Mouse (Mus musculus): ENCODE results near the gene Gm20388. TPM values are rescaled to one million over a fixed set of nuclear protein-coding genes. Genes with fewer than 3 reads are reported as not detected.

The Gm20388 gene
- polyA plus RNA-seq, 1 experiment from 2014 or later, result not detected

DNA sequence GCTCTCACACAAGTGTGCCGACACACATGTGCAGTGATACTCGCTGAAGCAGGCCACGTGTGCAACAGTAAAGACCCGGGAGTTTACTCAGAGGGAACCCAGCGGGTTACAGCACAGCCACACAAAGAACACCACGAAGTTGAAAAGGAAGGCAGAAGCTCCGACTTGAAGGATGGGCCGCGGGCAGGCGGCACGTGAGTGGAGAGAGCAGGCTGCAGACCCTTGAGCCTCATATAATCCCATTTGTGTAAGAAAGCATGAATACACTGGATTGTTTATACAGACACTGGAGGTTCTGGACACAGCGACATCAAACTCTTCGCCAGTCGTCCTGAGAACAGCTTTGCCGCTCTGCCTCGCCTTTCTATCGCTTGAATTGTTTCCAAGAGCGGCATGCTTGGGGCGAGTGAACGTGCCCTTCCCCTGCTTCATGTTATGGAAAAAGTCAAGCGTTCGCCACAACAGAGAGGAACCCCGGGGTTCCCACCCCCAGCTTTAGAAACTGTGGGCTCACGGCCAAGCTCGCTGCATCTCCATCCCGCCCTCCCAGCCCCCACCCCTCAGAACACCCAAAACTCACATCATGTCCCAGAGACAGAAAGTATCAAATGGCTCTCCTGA, 1569.9 kb downstream of the Gm20388 start:
- Histone ChIP-seq H3K4me2 (ENCODE audit: low read depth, severe bottlenecking) (no peak overlapping the region), H3K4me1 (ENCODE audit: control insufficient read depth, insufficient read depth, low read length) (peaks cover 24% of the 10 kb centered on the region), H3K4me3 (ENCODE audit: low read depth, low read length) (no peak overlapping the region), H3K36me3 (ENCODE audit: control insufficient read depth, insufficient read depth, low read length) (no peaks in the 10 kb centered on the region), H3K9me3 (ENCODE audit: control insufficient read depth, low read length) (no peaks in the 10 kb centered on the region), H3K9ac (ENCODE audit: low read length) (no peak overlapping the region), H3K27me3 (ENCODE audit: control insufficient read depth, insufficient read depth, low read length) (no peaks in the 10 kb centered on the region), H3K27ac (replicated peaks; ENCODE audit: low read depth, low read length) (no peak overlapping the region)
- ATAC-seq (ENCODE audit: insufficient number of reproducible peaks, low FRiP score, low TSS enrichment, low read depth), result no peak
- no peak for DNase-seq (ENCODE audit: low spot score)
- 83% methylated on average over 26 of the region's 26 CpGs for WGBS

DNA sequence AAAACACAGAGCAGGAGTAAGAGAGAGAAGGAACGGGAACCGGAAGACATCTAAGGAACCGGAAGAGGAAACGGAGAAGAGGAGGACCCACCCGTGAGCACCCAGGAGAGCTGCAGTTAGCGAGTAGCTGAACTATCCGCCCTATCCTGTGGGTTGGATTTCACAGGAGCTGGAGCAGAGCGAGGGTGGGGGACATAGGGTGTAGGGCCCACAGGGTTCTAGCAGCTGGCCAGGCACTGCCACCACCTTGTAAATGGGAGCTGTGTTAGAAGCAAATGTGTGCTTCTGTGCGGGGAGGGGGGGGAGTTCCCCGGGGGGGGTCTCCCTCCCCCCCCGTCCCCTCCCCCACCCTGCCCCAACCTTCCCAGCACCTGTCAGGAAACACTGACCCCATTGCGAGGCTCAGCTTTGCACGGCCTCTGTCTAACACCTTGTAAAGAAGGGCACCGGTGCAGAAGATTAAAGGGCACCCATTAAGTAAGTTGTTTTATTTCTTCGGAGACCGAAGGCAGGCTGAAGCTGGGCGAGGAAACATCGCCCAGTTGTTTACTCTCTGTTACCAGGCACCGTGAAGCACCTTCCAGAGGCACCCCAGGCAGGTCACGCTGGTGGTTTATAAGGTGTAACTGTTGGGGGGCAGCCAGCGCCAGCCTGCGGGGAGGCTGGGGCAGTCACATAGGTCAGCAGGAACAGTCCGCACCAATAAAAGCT, 1573.6 kb downstream of the Gm20388 start:
- 32% methylated on average over 23 of the region's 23 CpGs for WGBS
- Histone ChIP-seq H3K36me3 (ENCODE audit: control insufficient read depth, insufficient read depth, low read length) (no peaks in the 10 kb centered on the region), H3K9me3 (ENCODE audit: control insufficient read depth, low read length) (no peaks in the 10 kb centered on the region), H3K9ac (ENCODE audit: low read length) (no peak overlapping the region), H3K27ac (replicated peaks; ENCODE audit: low read depth, low read length) (no peak overlapping the region), H3K4me3 (ENCODE audit: low read depth, low read length) (no peak overlapping the region), H3K27me3 (ENCODE audit: control insufficient read depth, insufficient read depth, low read length) (no peaks in the 10 kb centered on the region), H3K4me1 (ENCODE audit: control insufficient read depth, insufficient read depth, low read length) (peaks cover 15% of the 10 kb centered on the region; the same call in 1 of the 2 replicates), H3K4me2 (ENCODE audit: low read depth, severe bottlenecking) (peak overlapping the region; percentile 16; the same call in 1 of the 2 replicates)
- DNase-seq (ENCODE audit: low spot score), result peak; percentile 51
- ATAC-seq (ENCODE audit: insufficient number of reproducible peaks, low FRiP score, low TSS enrichment, low read depth), result peak; percentile 60

DNA sequence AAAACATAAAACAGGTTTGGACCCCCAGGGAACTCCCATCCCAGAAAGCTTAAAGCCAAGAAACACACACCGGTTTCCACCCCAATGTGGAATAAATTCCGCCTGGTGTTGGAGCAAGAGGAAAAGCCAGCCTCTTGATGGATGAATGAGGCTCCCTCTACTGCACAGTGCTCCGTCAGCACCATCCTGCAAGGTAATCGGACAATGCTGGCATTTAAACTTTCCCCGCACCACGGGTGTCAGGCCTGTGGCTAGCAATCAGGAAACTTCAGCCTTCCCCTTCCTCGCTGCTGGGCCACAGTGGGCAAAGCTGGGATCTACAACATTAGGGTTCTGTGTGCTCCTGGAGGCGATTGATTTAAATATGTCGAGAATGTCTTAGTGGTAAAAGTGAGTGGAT, 1581.0 kb downstream of the Gm20388 start:
- ATAC-seq (ENCODE audit: insufficient number of reproducible peaks, low FRiP score, low TSS enrichment, low read depth), result no peak
- DNase-seq (ENCODE audit: low spot score), result no peak
- Histone ChIP-seq H3K27ac (replicated peaks; ENCODE audit: low read depth, low read length) (no peak overlapping the region; the same call in 1 of the 2 replicates), H3K4me3 (ENCODE audit: low read depth, low read length) (no peak overlapping the region), H3K36me3 (ENCODE audit: control insufficient read depth, insufficient read depth, low read length) (no peaks in the 10 kb centered on the region), H3K4me1 (ENCODE audit: control insufficient read depth, insufficient read depth, low read length) (peaks cover 5% of the 10 kb centered on the region; the same call in 1 of the 2 replicates), H3K4me2 (ENCODE audit: low read depth, severe bottlenecking) (no peak overlapping the region), H3K27me3 (ENCODE audit: control insufficient read depth, insufficient read depth, low read length) (no peaks in the 10 kb centered on the region), H3K9ac (ENCODE audit: low read length) (no peak overlapping the region), H3K9me3 (ENCODE audit: control insufficient read depth, low read length) (no peaks in the 10 kb centered on the region)
- 54% methylated on average over 9 of the region's 9 CpGs for WGBS

DNA sequence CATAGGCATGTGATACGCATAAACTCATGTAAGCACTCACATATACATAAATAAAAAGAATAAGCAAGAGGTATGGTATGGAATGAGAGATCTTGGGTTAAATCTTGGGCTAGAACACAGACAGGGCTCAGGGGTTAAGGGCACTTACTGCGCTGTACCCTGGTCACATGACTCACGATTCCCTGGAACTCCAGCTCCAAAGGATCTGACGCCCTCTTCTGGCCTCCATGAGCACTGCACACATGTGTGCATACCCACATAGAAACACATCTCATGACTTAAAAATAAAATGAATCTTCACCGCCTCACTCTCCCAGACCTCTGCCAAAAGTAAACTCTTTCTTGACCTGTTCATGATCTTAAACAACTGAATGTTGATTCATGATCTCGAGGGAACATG, 1587.0 kb downstream of the Gm20388 start:
- 92% methylated on average over 6 of the region's 6 CpGs for WGBS
- Histone ChIP-seq H3K9ac (ENCODE audit: low read length) (no peak overlapping the region), H3K4me2 (ENCODE audit: low read depth, severe bottlenecking) (no peak overlapping the region), H3K27ac (replicated peaks; ENCODE audit: low read depth, low read length) (no peak overlapping the region), H3K27me3 (ENCODE audit: control insufficient read depth, insufficient read depth, low read length) (no peaks in the 10 kb centered on the region), H3K4me3 (ENCODE audit: low read depth, low read length) (no peak overlapping the region), H3K36me3 (ENCODE audit: control insufficient read depth, insufficient read depth, low read length) (no peaks in the 10 kb centered on the region), H3K9me3 (ENCODE audit: control insufficient read depth, low read length) (no peaks in the 10 kb centered on the region), H3K4me1 (ENCODE audit: control insufficient read depth, insufficient read depth, low read length) (peaks cover 21% of the 10 kb centered on the region)
- DNase-seq (ENCODE audit: low spot score), result no peak
- no peak for ATAC-seq (ENCODE audit: insufficient number of reproducible peaks, low FRiP score, low TSS enrichment, low read depth)

DNA sequence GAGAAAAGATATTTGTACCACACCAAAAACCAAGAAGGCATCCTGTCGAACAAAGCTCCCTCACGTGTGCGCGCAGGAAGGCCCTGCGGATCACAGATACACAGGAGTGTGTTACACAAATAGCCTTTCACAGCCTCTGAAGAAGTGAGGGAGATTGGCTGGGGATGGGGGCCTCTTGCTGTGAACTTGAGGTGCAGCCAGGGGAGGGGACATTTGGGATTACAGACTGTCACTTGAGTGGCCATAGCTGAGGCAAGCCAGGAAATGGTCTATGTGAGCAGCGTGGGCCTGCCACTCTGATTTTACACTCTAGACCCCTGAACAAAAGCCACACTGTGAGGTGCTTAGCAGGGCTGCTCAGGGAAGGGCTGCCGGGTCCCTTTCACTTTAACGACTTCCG, 1601.1 kb downstream of the Gm20388 start:
- Histone ChIP-seq H3K4me3 (ENCODE audit: low read depth, low read length) (no peak overlapping the region), H3K4me2 (ENCODE audit: low read depth, severe bottlenecking) (no peak overlapping the region), H3K36me3 (ENCODE audit: control insufficient read depth, insufficient read depth, low read length) (no peaks in the 10 kb centered on the region), H3K9me3 (ENCODE audit: control insufficient read depth, low read length) (no peaks in the 10 kb centered on the region), H3K27ac (replicated peaks; ENCODE audit: low read depth, low read length) (peak overlapping the region; percentile 52; the same call in 1 of the 2 replicates), H3K27me3 (ENCODE audit: control insufficient read depth, insufficient read depth, low read length) (no peaks in the 10 kb centered on the region), H3K4me1 (ENCODE audit: control insufficient read depth, insufficient read depth, low read length) (peaks cover 11% of the 10 kb centered on the region; the same call in 1 of the 2 replicates), H3K9ac (ENCODE audit: low read length) (no peak overlapping the region)
- DNase-seq (ENCODE audit: low spot score), result no peak
- 49% methylated on average over 9 of the region's 9 CpGs for WGBS
- ATAC-seq (ENCODE audit: insufficient number of reproducible peaks, low FRiP score, low TSS enrichment, low read depth), result peak; percentile 44; the same call in 1 of the 2 replicates

DNA sequence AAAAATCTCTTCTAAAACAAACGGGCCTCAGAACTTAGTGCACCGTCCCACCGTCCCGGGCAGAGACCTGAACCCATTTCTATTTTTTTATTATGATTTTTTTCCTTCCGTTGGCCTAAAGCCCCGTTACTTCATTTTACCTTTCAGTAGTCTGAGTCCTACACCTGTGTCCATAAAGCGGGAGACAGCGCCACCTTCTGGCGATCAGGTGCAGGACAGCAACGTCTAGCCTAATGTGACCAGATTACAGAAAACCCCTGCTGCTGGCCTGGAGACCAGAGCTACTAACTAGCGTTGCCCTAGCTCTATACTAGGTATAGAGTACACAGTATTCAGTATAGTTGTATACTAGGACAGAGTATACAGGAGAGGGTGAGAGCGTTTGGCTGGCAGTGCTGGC, 1602.8 kb downstream of the Gm20388 start:
- Histone ChIP-seq H3K27ac (replicated peaks; ENCODE audit: low read depth, low read length) (no peak overlapping the region), H3K27me3 (ENCODE audit: control insufficient read depth, insufficient read depth, low read length) (no peaks in the 10 kb centered on the region), H3K4me1 (ENCODE audit: control insufficient read depth, insufficient read depth, low read length) (peaks cover 11% of the 10 kb centered on the region; the same call in 1 of the 2 replicates), H3K4me2 (ENCODE audit: low read depth, severe bottlenecking) (no peak overlapping the region), H3K4me3 (ENCODE audit: low read depth, low read length) (no peak overlapping the region), H3K36me3 (ENCODE audit: control insufficient read depth, insufficient read depth, low read length) (no peaks in the 10 kb centered on the region), H3K9me3 (ENCODE audit: control insufficient read depth, low read length) (no peaks in the 10 kb centered on the region), H3K9ac (ENCODE audit: low read length) (no peak overlapping the region)
- peak; percentile 94 for DNase-seq (ENCODE audit: low spot score)
- 0 out of 2 replicates have a peak, but pooled peaks have one; percentile 58 for ATAC-seq (ENCODE audit: insufficient number of reproducible peaks, low FRiP score, low TSS enrichment, low read depth)
- WGBS, result 6% methylated on average over 12 of the region's 12 CpGs

DNA sequence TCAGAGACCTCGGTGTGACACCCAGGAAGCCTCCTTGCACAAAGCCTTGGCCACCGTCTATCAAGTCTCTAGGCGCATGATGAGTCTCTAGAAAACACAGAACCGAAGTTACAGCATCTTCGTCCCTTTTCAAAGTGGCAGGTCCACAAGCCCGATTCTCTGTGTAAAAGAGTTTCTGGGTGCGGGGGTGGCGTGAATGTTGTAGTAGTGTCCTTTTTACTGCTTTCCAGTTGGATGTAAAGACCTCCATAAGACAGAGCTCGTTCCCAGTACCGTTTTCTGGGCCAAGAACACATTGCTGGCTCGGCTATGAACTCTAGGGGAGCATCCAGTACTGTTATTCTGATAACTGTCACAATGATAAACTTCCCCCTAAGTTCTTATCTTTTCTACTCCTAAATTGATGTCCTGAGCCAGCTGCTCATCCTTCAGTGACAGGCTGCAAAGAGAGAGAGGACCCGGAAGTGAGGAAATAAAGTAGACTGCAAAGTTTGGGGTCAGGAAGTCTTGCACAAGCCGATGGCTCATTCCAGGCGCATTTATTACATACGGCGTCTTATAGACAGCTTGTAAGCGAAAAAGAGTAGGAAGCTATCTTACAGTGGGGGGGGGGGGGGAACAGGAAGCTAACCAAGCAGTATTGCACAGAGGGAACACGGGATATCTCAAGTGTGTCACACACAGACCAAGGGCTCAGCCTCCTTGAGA, 1614.6 kb downstream of the Gm20388 start:
- DNase-seq (ENCODE audit: low spot score), result no peak
- 81% methylated on average over 18 of the region's 18 CpGs for WGBS
- Histone ChIP-seq H3K36me3 (ENCODE audit: control insufficient read depth, insufficient read depth, low read length) (no peaks in the 10 kb centered on the region), H3K4me1 (ENCODE audit: control insufficient read depth, insufficient read depth, low read length) (no peaks in the 10 kb centered on the region), H3K4me3 (ENCODE audit: low read depth, low read length) (no peak overlapping the region), H3K4me2 (ENCODE audit: low read depth, severe bottlenecking) (no peak overlapping the region), H3K9me3 (ENCODE audit: control insufficient read depth, low read length) (no peaks in the 10 kb centered on the region), H3K9ac (ENCODE audit: low read length) (no peak overlapping the region), H3K27me3 (ENCODE audit: control insufficient read depth, insufficient read depth, low read length) (no peaks in the 10 kb centered on the region), H3K27ac (replicated peaks; ENCODE audit: low read depth, low read length) (no peak overlapping the region)
- ATAC-seq (ENCODE audit: insufficient number of reproducible peaks, low FRiP score, low TSS enrichment, low read depth), result no peak

DNA sequence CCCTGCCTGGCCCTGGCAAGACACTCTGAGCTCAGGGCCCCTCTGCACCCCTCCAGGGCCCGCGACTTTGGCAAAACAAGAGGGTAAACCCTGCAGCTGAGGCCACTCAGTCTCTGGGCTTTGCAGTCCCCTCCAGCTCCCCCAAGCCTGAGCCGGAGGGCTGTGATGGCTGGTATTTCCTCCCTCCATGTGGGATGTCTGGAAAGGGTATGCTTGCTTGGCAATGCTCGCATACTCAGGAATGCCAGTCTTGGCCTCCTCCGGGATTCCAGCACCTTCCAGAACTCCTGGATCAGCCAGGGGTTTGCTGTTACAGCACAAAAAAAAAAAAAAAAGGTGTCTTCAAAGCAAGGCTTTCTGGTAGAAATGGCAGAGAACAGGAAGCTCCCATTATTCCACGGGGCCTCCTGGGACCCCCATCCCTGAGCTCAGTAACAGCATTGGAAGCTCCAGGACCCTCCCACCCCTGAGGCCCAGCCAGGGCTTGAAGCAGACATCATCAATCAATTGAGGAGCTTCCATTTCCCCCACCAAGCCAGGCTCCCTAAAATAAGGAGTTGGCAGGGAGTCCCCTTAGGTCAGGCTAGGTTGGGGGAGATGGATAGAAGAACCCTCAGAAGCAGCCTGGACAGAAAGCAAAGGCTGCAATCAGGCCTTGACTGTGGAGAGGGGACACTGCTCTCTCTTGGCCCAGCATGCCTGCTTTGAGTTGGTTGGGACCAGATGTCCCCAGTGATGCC, 1616.3 kb downstream of the Gm20388 start:
- Histone ChIP-seq H3K4me1 (ENCODE audit: control insufficient read depth, insufficient read depth, low read length) (no peaks in the 10 kb centered on the region), H3K27me3 (ENCODE audit: control insufficient read depth, insufficient read depth, low read length) (no peaks in the 10 kb centered on the region), H3K36me3 (ENCODE audit: control insufficient read depth, insufficient read depth, low read length) (no peaks in the 10 kb centered on the region), H3K9ac (ENCODE audit: low read length) (no peak overlapping the region), H3K27ac (replicated peaks; ENCODE audit: low read depth, low read length) (no peak overlapping the region), H3K4me2 (ENCODE audit: low read depth, severe bottlenecking) (no peak overlapping the region), H3K9me3 (ENCODE audit: control insufficient read depth, low read length) (no peaks in the 10 kb centered on the region), H3K4me3 (ENCODE audit: low read depth, low read length) (no peak overlapping the region)
- ATAC-seq (ENCODE audit: insufficient number of reproducible peaks, low FRiP score, low TSS enrichment, low read depth) (no peak), DNase-seq (ENCODE audit: low spot score) (no peak)
- WGBS, result 76% methylated on average over 6 of the region's 6 CpGs
